Mouse (Mus musculus): ENCODE measurements around the gene Slc13a3. TPM values are rescaled to one million over a fixed set of nuclear protein-coding genes. Genes with fewer than 3 reads are reported as not detected.
A peak's percentile ranks its signal among the peaks of the same experiment; 100 is the strongest.

Slc13a3 gene
- polyA plus RNA-seq, 1 experiment = 1.6 TPM

GRCm38 (mm10) chr2:165415141-165415721 is 57.8 kb downstream of the Slc13a3 start:
- Histone ChIP-seq H3K27ac (ENCODE audit: control insufficient read depth, insufficient read depth, low read depth, low read length, poor library complexity) (no peak overlapping the region), H3K4me1 (ENCODE audit: control insufficient read depth, insufficient read depth, low read length) (no peaks in the 10 kb centered on the region; the same call in none of the 2 replicates), H3K4me3 (replicated peaks; ENCODE audit: control insufficient read depth, low read depth, low read length) (no peak overlapping the region)
- no peak for TF ChIP-seq POLR2A (IDR thresholded peaks at IDR 0.05; ENCODE audit: borderline replicate concordance, control insufficient read depth, low read depth, low read length)
- TF ChIP-seq CTCF (IDR thresholded peaks at IDR 0.05; ENCODE audit: control insufficient read depth, insufficient read depth, low read length) = no peak
- 67% methylated on average over 11 of the region's 11 CpGs for WGBS

DNA sequence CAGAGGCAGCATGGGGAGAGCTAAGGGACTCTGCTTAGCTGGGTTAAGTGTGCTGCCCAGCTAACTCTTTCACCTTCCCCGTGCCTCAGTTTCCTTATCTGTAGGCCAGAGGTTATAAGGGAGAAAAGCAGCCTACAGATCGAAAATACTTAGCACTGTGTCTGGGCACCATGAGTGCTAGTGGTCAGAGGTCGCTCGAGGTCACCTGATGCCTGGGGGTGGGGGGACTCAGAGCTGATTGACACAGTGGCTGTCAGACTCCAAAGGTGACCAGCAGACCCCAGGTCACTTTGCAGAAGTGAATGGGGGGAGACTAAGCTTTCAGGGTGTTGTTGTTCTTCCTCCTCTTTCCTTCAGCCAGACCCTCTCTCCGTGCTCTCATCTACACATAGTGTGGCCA is 58.7 kb downstream of the Slc13a3 start:
- 73% methylated on average over 5 of the region's 5 CpGs for WGBS
- TF ChIP-seq POLR2A (IDR thresholded peaks at IDR 0.05; ENCODE audit: borderline replicate concordance, control insufficient read depth, low read depth, low read length) (no peak), CTCF (IDR thresholded peaks at IDR 0.05; ENCODE audit: control insufficient read depth, insufficient read depth, low read length) (no peak)
- no peaks in the 10 kb centered on the region; the same call in none of the 2 replicates for H3K4me1 ChIP-seq (ENCODE audit: control insufficient read depth, insufficient read depth, low read length)
- H3K27ac ChIP-seq (ENCODE audit: control insufficient read depth, insufficient read depth, low read depth, low read length, poor library complexity) = no peak overlapping the region
- H3K4me3 ChIP-seq (replicated peaks; ENCODE audit: control insufficient read depth, low read depth, low read length) = no peak overlapping the region

- H3K4me3 ChIP-seq (replicated peaks; ENCODE audit: control insufficient read depth, low read depth, low read length) = no peak overlapping the region
- H3K27ac ChIP-seq (ENCODE audit: control insufficient read depth, insufficient read depth, low read depth, low read length, poor library complexity) = no peak overlapping the region
- TF ChIP-seq CTCF (IDR thresholded peaks at IDR 0.05; ENCODE audit: control insufficient read depth, insufficient read depth, low read length) (no peak), POLR2A (IDR thresholded peaks at IDR 0.05; ENCODE audit: borderline replicate concordance, control insufficient read depth, low read depth, low read length) (no peak)
- WGBS = 45% methylated on average over 3 of the region's 3 CpGs
- no peaks in the 10 kb centered on the region; the same call in 1 of the 2 replicates for H3K4me1 ChIP-seq (ENCODE audit: control insufficient read depth, insufficient read depth, low read length)
Measured at GRCm38 (mm10) chr2:165413884-165414283, 59.1 kb downstream of the Slc13a3 start.

- Histone ChIP-seq H3K27ac (ENCODE audit: control insufficient read depth, insufficient read depth, low read depth, low read length, poor library complexity) (no peak overlapping the region), H3K4me1 (ENCODE audit: control insufficient read depth, insufficient read depth, low read length) (no peaks in the 10 kb centered on the region), H3K4me3 (replicated peaks; ENCODE audit: control insufficient read depth, low read depth, low read length) (no peak overlapping the region)
- WGBS = 8% methylated on average over 10 of the region's 10 CpGs
- peak; percentile 75 for TF ChIP-seq CTCF (IDR thresholded peaks at IDR 0.05; ENCODE audit: control insufficient read depth, insufficient read depth, low read length)
- TF ChIP-seq POLR2A (IDR thresholded peaks at IDR 0.05; ENCODE audit: borderline replicate concordance, control insufficient read depth, low read depth, low read length) = no peak
Measured at GRCm38 (mm10) chr2:165407700-165408301, 65.2 kb downstream of the Slc13a3 start.

DNA sequence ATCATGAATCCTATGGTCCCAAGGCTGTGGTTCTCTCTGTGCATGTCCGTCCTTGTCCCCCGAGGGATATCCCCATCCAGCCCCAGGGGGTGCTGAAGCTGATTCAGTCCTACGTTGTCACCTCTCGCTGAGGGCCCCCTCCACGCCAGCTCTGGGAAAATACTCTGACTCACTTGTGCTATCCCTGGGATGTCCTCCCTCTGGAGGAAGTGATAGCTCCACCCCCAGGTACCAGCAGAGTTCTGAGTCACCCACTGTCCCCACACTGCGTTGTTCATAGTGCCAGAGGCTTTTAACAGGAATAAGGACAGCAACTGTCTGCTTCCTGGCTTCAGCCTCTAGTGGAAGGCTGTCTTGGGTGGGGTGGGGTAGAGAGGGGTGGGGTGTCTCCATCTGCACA is 67.7 kb downstream of the Slc13a3 start:
- 11% methylated on average over 6 of the region's 6 CpGs for WGBS
- no peak for TF ChIP-seq CTCF (IDR thresholded peaks at IDR 0.05; ENCODE audit: control insufficient read depth, insufficient read depth, low read length)
- no peak for TF ChIP-seq POLR2A (IDR thresholded peaks at IDR 0.05; ENCODE audit: borderline replicate concordance, control insufficient read depth, low read depth, low read length)
- Histone ChIP-seq H3K4me1 (ENCODE audit: control insufficient read depth, insufficient read depth, low read length) (no peaks in the 10 kb centered on the region), H3K4me3 (replicated peaks; ENCODE audit: control insufficient read depth, low read depth, low read length) (no peak overlapping the region), H3K27ac (ENCODE audit: control insufficient read depth, insufficient read depth, low read depth, low read length, poor library complexity) (peak overlapping the region; percentile 32; the same call in 1 of the 2 replicates)

DNA sequence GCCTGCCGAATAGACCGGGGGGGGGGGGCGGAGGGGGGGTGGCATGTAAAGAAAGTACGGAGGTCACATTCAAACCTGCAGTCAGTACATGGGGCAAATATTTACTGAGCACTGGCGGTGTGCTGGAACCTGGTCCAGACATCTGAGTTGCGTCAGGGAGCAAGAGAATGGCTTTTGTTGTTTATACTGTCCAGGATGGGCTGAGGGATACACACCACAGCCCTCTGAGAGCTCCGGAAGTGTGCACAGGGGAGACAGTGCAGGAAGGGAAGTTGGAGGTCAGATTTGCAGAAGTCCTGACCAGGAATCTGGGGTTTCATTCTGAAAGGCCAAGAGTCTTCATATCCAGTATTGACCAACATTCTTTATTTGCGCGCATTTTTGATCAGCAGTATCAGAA is 68.1 kb downstream of the Slc13a3 start:
- Histone ChIP-seq H3K4me3 (replicated peaks; ENCODE audit: control insufficient read depth, low read depth, low read length) (no peak overlapping the region), H3K27ac (ENCODE audit: control insufficient read depth, insufficient read depth, low read depth, low read length, poor library complexity) (no peak overlapping the region), H3K4me1 (ENCODE audit: control insufficient read depth, insufficient read depth, low read length) (no peaks in the 10 kb centered on the region)
- TF ChIP-seq CTCF (IDR thresholded peaks at IDR 0.05; ENCODE audit: control insufficient read depth, insufficient read depth, low read length) (no peak), POLR2A (IDR thresholded peaks at IDR 0.05; ENCODE audit: borderline replicate concordance, control insufficient read depth, low read depth, low read length) (no peak)
- 5% methylated on average over 9 of the region's 9 CpGs for WGBS

GRCm38 (mm10) chr2:165398164-165398785 is 74.8 kb downstream of the Slc13a3 start:
- no peaks in the 10 kb centered on the region for H3K4me1 ChIP-seq (ENCODE audit: control insufficient read depth, insufficient read depth, low read length)
- 80% methylated on average over 15 of the region's 15 CpGs for WGBS
- H3K4me3 ChIP-seq (replicated peaks; ENCODE audit: control insufficient read depth, low read depth, low read length) = no peak overlapping the region
- H3K27ac ChIP-seq (ENCODE audit: control insufficient read depth, insufficient read depth, low read depth, low read length, poor library complexity) = no peak overlapping the region
- TF ChIP-seq CTCF (IDR thresholded peaks at IDR 0.05; ENCODE audit: control insufficient read depth, insufficient read depth, low read length) (no peak), POLR2A (IDR thresholded peaks at IDR 0.05; ENCODE audit: borderline replicate concordance, control insufficient read depth, low read depth, low read length) (no peak)

- Histone ChIP-seq H3K27ac (ENCODE audit: control insufficient read depth, insufficient read depth, low read depth, low read length, poor library complexity) (no peak overlapping the region), H3K4me1 (ENCODE audit: control insufficient read depth, insufficient read depth, low read length) (no peaks in the 10 kb centered on the region), H3K4me3 (replicated peaks; ENCODE audit: control insufficient read depth, low read depth, low read length) (no peak overlapping the region)
- 89% methylated on average over 23 of the region's 23 CpGs for WGBS
- TF ChIP-seq CTCF (IDR thresholded peaks at IDR 0.05; ENCODE audit: control insufficient read depth, insufficient read depth, low read length) (no peak), POLR2A (IDR thresholded peaks at IDR 0.05; ENCODE audit: borderline replicate concordance, control insufficient read depth, low read depth, low read length) (no peak)
Measured at GRCm38 (mm10) chr2:165397502-165398163, 75.4 kb downstream of the Slc13a3 start.
